Mouse (Mus musculus): ENCODE measurements at regions not wholly inside any gene's neighbourhood (a gene's known extent, or its start where the extent isn't known, plus 50 kb on each side); places are given as distances from the start of the nearest gene placed in this dataset.

DNA sequence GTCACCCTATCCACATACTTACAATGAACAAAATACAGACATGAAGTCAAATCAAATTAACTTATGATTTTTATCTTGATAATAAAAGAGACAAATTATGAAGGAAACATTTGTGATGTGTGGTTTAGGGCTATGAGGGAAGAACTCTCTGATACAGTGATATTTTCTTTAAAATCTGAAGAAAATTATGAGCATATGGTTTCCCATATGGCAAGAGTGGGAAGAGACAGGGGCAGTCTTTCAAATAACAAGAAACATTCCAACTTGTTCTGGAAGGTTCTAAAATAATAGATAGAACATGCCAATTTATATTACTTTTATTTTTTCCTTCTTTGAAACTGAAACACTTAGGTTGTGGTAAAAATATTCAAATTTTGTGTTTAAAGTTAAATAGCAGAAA, 1585.3 kb upstream of the B3galt2 start:
- DNase-seq (ENCODE audit: low spot score), result no peak
